Mouse (Mus musculus) ovary, postnatal 36 days (tissue): ENCODE measurements around the gene Glod5.

Experiments
- DNase-seq: peaks from one replicate; pipeline ENCODE4 v3.0.0; 2022; ENCODE audit warnings: low spot score, mixed read lengths

Glod5 gene

DNA sequence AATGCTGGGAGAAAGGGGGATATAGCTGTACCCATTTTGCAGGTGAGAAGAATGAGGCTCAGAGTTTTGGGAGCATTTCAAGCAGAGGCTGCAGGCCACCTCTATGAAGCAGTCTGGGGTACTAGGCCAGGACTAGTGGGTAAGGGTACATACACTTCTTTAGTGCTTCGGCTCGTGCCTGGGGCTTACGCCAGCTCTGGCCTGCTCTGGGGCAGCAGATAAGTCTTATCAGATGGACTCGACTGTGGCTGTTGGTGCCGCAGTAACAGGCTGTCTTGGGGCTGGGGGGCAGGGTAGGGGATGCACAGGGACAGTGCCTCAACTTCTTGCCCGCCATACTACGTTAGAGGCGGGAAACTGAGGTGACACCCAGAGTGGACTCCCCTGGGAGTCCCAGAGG, 50.1 kb downstream of the Glod5 start:
- no peak for DNase-seq

DNA sequence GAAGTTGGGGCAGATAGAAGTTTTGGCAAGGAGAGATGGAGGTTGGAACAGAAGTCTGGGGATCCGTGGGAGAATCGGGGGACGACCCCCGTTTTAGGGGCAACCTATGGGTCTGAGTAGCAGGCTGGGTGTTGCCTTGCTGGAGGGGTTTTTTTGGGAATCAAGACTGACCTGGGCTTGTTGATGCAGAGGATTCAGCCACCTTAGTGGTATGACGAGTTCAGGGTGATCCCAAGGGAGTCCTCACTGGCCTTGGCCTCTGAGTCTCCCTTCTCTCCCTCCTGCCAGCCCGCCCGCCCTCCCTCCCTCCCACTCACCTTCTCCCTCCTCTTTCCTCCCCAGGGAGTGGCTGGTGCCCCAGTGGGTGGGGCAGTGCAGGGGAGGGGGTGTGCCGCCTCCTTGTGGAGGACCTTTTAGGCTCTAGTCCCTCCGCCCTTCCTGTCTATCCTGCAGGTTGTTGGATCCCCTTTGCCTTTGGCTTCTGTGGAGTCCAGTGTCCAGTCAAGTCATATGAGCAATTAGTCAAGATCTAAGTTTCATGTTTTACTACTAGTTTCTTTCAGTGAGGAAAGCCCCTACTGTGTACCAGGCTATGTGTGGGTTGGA, 50.6 kb downstream of the Glod5 start:
- no peak for DNase-seq

DNA sequence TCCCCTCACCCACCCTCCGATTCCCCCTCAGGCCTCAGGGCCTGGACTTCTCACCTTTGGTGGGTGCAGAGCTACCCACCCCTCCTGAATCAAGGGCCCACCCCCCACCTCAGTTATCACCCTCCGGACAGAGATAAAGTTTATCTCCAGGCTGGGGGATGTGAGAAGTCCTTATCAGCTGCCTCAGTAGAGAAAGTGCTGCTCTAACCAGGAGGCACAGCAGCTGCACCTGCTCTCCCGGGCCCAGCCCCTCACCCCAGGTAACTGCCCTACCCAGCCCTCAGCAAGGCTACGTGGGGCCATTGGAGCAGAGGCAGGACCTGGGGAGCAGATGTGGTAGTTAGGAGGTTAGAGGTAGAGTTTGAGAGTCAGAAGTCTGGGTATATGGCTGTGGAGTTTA, 52.1 kb downstream of the Glod5 start:
- DNase-seq: no peak

DNA sequence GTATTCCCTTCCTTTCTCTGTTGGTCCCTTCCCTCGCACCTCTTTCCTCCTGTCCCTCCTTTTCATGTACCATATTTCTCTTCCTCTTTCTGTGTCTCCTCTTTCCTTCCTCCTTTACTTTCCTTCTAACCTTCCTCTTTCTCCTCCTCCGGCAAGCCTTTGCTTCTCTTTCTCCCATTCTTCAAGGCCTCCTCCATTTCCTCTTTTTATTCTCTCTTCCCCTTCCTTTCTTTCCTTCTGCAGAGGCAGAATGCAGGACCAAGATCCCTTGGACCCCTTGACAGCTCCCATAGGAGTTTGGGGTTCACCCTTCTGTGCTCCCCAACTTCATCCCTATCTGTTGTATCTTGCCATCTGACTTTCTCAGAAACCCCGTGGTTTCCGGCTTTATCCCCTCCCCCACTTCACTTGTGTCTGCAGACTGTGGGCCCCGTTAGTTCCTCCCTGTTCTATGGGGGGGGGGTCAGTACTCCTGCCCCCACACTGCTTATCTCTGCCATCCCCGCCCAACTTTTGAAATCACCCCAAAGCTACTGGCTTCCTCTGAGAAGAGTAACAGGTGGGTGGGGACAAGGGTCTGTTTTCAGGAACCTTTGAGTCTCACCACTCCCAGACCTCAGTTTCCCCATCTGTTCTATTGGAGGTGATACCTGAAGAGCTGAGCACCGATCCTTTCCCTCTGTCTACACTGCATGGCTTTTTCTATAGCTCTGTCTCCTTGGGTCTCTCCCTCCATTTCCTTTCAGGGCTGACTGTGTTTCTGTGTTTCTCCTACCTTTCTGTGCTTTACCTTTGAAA, 54.3 kb downstream of the Glod5 start:
- no peak for DNase-seq

DNA sequence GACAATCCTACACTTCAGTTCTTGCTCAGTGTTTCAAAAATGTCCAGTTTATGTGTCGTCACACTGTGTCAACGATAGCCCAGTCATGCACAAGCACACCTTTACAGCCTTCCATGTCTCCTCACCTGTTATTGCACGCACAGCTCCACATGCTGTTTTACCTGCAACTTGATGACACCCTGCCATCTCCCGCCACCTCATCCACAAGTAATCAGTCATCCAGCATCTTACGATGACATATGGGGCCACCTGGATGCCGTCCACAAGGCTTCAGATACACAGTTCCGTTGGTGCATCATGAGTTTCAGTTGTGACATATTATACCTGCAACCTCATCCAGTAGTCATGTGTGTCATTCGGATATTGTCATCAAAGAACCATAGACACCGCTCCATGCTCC, 59.4 kb downstream of the Glod5 start:
- DNase-seq: no peak
